Mouse (Mus musculus): Measurements from ENCODE around the gene Nagk.

- no peak for TF ChIP-seq CTCF (IDR thresholded peaks at IDR 0.05; ENCODE audit: borderline replicate concordance, control insufficient read depth, extremely low read depth, insufficient read depth, low read length, poor library complexity)
- TF ChIP-seq POLR2A (IDR thresholded peaks at IDR 0.05; ENCODE audit: control insufficient read depth, extremely low read depth, insufficient read depth, low read length, poor library complexity), result no peak
Observed at GRCm38 (mm10) chr6:83815801-83816200, 21.0 kb downstream of the Nagk start.

All from thymus, adult 2 months (tissue).